Mouse (Mus musculus) embryonic facial prominence, embryonic 15.5 days (tissue): ENCODE results near the gene Gm11562. TPM values are rescaled to one million over a fixed set of nuclear protein-coding genes. Genes with fewer than 3 reads are reported as not detected.

Source experiments
- ATAC-seq: fragments of 200-750 bp; cut with Nextera tagmentation; 2 replicates; pipeline ENCODE4 v1.8.0; 2017; ENCODE audit warnings: low read depth, moderate TSS enrichment; ENCODE audit not compliant: insufficient number of reproducible peaks, low FRiP score, low TSS enrichment
- H3K27ac ChIP-seq: fragments of 300-500 bp; sonication (generic); replicated peaks from 2 replicates; pipeline ENCODE4 v1.5.1; 2015; ENCODE audit warnings: mild to moderate bottlenecking, inconsistent platforms
- H3K27me3 ChIP-seq: fragments of 300-500 bp; sonication (generic); 2 replicates; pipeline ENCODE4 v1.6.1; 2015; ENCODE audit warnings: inconsistent platforms
- H3K36me3 ChIP-seq: fragments of 300-500 bp; sonication (generic); 2 replicates; pipeline ENCODE4 v1.6.1; 2015; ENCODE audit warnings: mild to moderate bottlenecking, inconsistent platforms
- H3K4me1 ChIP-seq: fragments of 300-500 bp; sonication (generic); 2 replicates; pipeline ENCODE4 v1.6.1; 2015; ENCODE audit warnings: inconsistent platforms
- H3K4me2 ChIP-seq: fragments of 300-500 bp; sonication (generic); replicated peaks from 2 replicates; pipeline ENCODE4 v1.6.1; 2015; ENCODE audit warnings: mild to moderate bottlenecking, inconsistent platforms
- H3K4me3 ChIP-seq: fragments of 300-500 bp; sonication (generic); replicated peaks from 2 replicates; pipeline ENCODE4 v1.5.1; 2015; ENCODE audit warnings: mild to moderate bottlenecking, inconsistent platforms
- H3K9ac ChIP-seq: fragments of 300-500 bp; sonication (generic); 2 replicates; pipeline ENCODE4 v1.6.1; 2015; ENCODE audit warnings: inconsistent platforms
- H3K9me3 ChIP-seq: fragments of 300-500 bp; sonication (generic); replicated peaks from 2 replicates; pipeline ENCODE4 v1.6.1; 2016; ENCODE audit warnings: inconsistent platforms
- WGBS: fragments of 180-500 bp; shearing (Covaris S2); methylation state at CpG from one replicate; pipeline ENCODE4 v1.1.7; 2015; 5-methylcytosine and 5-hydroxymethylcytosine counted together
- polyA plus RNA-seq: library from polyadenylated mRNA; unstranded; fragments of >200 nt; fragmentation: Nextera tagmentation; extraction: Ambion mirVana; gene quantifications from 2 replicates; pipeline ENCODE4 v1.2.1, GENCODE M21; 2015

Gene Gm11562
- polyA plus RNA-seq, 1 experiment from 2014 or later = 3.9 TPM

DNA sequence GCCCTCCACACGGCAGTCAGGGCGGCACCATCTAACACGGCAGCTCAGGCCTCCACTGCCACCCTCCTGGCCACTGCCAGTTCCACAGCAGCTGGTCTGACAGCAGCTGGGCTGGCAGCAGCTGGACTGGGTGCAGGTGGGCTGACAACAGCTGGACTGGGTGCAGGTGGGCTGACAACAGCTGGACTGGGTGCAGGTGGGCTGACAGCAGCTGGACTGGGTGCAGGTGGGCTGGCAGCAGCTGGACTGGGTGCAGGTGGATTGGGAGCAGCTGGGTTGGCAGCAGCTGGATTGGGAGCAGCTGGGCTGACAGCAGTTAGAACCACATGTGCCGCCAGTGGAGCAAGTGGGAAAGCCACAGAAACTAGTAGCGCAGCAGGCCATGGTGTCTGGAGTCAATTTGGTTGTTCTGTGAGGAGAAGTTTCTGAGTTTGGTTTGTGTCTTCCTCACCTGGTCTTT lies 37.0 kb downstream of the Gm11562 start, which contains the start of gene Krtap1-4:
Krtap1-4 (minus strand) TSS at position 410 of the 460 bp plus-strand sequence.
- Histone ChIP-seq H3K9ac (no peak within 1 kb of the TSS), H3K4me2 (no peak within 1 kb of the TSS), H3K4me1 (no peaks in the 10 kb centered on the region), H3K27ac (no peak within 1 kb of the TSS), H3K9me3 (no peaks in the 10 kb centered on the region), H3K4me3 (no peak within 1 kb of the TSS), H3K36me3 (no peaks in the 10 kb centered on the region), H3K27me3 (no peaks in the 10 kb centered on the region)
- 55% methylated on average over 5 of the region's 5 CpGs for WGBS
- ATAC-seq = no peak

DNA sequence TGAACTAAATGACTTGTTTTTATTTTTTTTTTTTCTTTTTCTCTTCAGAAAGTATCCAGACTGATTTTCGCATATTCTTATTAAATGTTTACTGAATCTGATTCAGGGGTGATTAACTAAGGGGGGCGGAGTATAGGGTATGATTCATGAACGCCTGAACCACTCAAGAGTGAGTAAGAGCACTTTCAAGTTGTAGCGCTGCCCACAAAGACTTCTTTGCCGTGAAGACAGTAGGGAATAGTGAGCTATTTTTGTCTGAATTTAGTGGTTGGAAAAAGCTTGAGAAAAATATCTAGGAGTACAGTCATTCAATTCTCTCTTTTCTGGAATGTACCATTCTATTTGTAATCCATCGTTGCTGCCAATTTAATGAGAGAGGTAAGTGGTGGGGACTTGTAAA lies 38.7 kb downstream of the Gm11562 start:
- Histone ChIP-seq H3K9me3 (no peaks in the 10 kb centered on the region), H3K4me2 (no peak overlapping the region), H3K27ac (no peak overlapping the region), H3K36me3 (no peaks in the 10 kb centered on the region), H3K4me1 (no peaks in the 10 kb centered on the region), H3K4me3 (no peak overlapping the region), H3K27me3 (no peaks in the 10 kb centered on the region), H3K9ac (no peak overlapping the region)
- ATAC-seq = no peak
- WGBS = 75% methylated on average over 6 of the region's 6 CpGs

DNA sequence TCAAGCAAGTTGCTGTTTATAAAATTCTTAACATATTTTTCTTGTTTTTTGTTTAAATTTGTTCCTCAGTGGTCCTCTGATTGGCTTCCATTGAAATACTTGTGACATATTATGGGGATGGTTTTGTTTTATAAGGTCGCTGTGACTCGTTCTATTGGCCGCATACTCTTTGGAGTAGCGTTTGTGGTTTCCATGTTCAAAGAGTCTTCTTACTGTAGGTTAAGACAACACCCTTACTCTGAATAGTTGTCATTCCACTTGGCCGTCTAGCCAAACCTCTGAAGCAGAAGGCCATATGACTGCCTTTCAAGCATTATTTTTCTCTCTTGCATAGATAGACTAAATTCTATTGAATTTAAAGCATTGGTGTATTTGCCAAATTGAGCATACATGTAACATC lies 39.2 kb downstream of the Gm11562 start:
- ATAC-seq = no peak

DNA sequence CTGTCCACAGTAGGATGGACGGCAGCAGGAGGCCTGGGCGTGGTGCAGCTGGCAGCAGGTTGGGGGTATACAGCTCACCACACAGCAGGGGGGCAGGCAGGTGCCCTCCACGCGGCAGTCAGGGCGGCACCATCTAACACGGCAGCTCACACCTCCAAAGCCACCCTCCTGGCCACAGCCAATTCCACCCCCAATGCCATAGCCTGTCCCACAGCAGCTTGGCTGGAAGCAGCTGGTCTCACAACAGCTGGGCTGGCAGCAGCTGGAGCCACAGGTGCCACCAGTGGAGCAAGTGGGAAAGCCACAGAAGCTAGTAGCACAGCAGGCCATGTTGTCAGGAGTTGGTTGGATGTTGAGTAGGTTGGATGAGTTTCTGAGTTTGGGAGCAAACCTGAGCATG lies 39.6 kb downstream of the Gm11562 start, which contains the start of gene Krtap1-5:
Krtap1-5 (minus strand) TSS at position 381 of the 400 bp plus-strand sequence.
- Histone ChIP-seq H3K27me3 (no peaks in the 10 kb centered on the region), H3K36me3 (no peaks in the 10 kb centered on the region), H3K9me3 (no peaks in the 10 kb centered on the region), H3K4me3 (no peak within 1 kb of the TSS), H3K4me1 (no peaks in the 10 kb centered on the region), H3K27ac (no peak within 1 kb of the TSS), H3K4me2 (no peak within 1 kb of the TSS), H3K9ac (no peak within 1 kb of the TSS)
- no peak for ATAC-seq
- 77% methylated on average over 6 of the region's 6 CpGs for WGBS

More for the DNA sequence above, 39.2 kb downstream of the Gm11562 start:
- H3K4me2 ChIP-seq = no peak overlapping the region
- no peak overlapping the region for H3K9ac ChIP-seq
- H3K27ac ChIP-seq = no peak overlapping the region
- no peak overlapping the region for H3K4me3 ChIP-seq
- no peaks in the 10 kb centered on the region for H3K27me3 ChIP-seq
- 76% methylated on average over 5 of the region's 5 CpGs for WGBS
- H3K4me1 ChIP-seq = no peaks in the 10 kb centered on the region
- no peaks in the 10 kb centered on the region for H3K36me3 ChIP-seq
- no peaks in the 10 kb centered on the region for H3K9me3 ChIP-seq

DNA sequence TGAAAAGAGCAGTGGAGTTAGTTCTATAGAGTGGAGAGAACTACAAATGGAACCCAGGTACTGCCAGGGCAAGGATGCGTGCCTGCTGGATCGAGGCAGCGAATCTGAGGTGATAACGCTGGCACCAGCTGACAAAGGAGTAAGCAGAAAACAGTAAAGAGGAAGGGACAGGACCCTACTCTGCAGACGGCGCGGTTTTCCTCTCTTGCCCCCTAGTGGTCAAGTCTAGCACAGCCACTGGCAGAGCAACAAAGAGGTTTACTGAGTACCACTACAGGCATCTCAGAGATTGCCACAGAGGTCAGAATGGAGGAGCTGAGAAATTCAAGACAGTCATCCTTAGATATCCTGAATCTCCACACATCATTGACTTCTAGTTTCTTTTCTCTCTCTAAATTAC lies 46.1 kb downstream of the Gm11562 start:
- Histone ChIP-seq H3K4me3 (peak overlapping the region; percentile 24; the same call in 1 of the 2 replicates), H3K9me3 (no peaks in the 10 kb centered on the region), H3K4me1 (no peaks in the 10 kb centered on the region), H3K27ac (no peak overlapping the region), H3K9ac (no peak overlapping the region), H3K36me3 (no peaks in the 10 kb centered on the region), H3K4me2 (peak overlapping the region; percentile 44), H3K27me3 (no peaks in the 10 kb centered on the region)
- ATAC-seq = no peak
- WGBS = 2% methylated on average over 7 of the region's 7 CpGs

DNA sequence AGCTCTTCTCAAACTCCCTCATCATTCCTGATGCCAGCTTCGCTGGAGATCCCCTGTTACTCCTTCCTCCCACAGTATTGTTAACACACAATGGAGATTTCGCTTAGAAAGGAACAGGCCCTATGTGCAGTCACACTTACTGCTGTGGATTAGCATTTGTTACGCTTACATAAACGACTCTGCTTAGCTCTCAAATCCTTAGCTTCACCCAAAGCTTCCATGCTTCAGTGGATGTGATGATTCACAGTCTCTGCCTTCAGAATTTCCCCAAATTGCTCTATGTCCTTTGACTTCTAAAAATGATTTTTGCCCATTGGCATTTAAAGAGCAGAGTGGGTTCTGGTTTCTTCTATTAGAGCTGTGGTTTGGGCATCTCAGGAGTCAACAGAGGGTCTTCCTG lies 47.1 kb downstream of the Gm11562 start:
- Histone ChIP-seq H3K27me3 (no peaks in the 10 kb centered on the region), H3K4me1 (no peaks in the 10 kb centered on the region), H3K4me2 (no peak overlapping the region), H3K36me3 (no peaks in the 10 kb centered on the region), H3K9me3 (no peaks in the 10 kb centered on the region), H3K4me3 (no peak overlapping the region), H3K9ac (no peak overlapping the region), H3K27ac (no peak overlapping the region)
- WGBS = 56% methylated on average over 4 of the region's 4 CpGs
- no peak for ATAC-seq

Other genes with a start within 250 kb of the Gm11562 start
- 19.5 and 36.8 TPM in 2 replicates for gene Krt28, start 245.5 kb downstream of the Gm11562 start, polyA plus RNA-seq
- gene Krt10, start 231.1 kb downstream of the Gm11562 start, polyA plus RNA-seq = 506 and 568 TPM in 2 replicates
- gene Krt12, start 198.2 kb downstream of the Gm11562 start, polyA plus RNA-seq = 0.24 and 0.88 TPM in 2 replicates
- 0.55 and 0.58 TPM in 2 replicates for gene Krt20, start 182.3 kb downstream of the Gm11562 start, polyA plus RNA-seq
- gene Krt23, start 127.3 kb downstream of the Gm11562 start, polyA plus RNA-seq = 37.0 and 46.2 TPM in 2 replicates
- gene Krt39, start 99.1 kb downstream of the Gm11562 start, polyA plus RNA-seq = 0.16 and 0.35 TPM in 2 replicates
- 0.81 and 1.5 TPM in 2 replicates for gene Krt40, start 77.3 kb downstream of the Gm11562 start, polyA plus RNA-seq
- 9.5 and 12.3 TPM in 2 replicates for gene Krtap3-3, start 69.6 kb downstream of the Gm11562 start, polyA plus RNA-seq
- 2.8 and 2.9 TPM in 2 replicates for gene Krtap3-2, start 63.6 kb downstream of the Gm11562 start, polyA plus RNA-seq
- 1.2 TPM in 1 of 2 replicates, not detected in the other for gene Gm11939, start 61.0 kb downstream of the Gm11562 start, polyA plus RNA-seq
- gene Krtap3-1, start 53.8 kb downstream of the Gm11562 start, polyA plus RNA-seq = 5.7 and 13.1 TPM in 2 replicates
- gene Krtap1-5, start 39.4 kb downstream of the Gm11562 start, polyA plus RNA-seq = 3.7 and 5.9 TPM in 2 replicates
- 2.0 and 2.2 TPM in 2 replicates for gene Krtap1-4, start 36.8 kb downstream of the Gm11562 start, polyA plus RNA-seq
- gene Krtap1-3, start 29.1 kb downstream of the Gm11562 start, polyA plus RNA-seq = 1.5 and 2.0 TPM in 2 replicates
- gene Krtap9-3, start 22.3 kb downstream of the Gm11562 start, polyA plus RNA-seq = 2.8 and 5.7 TPM in 2 replicates
- 4.5 and 7.3 TPM in 2 replicates for gene Gm11938, start 17.1 kb downstream of the Gm11562 start, polyA plus RNA-seq
- gene Gm11937, start 10.2 kb downstream of the Gm11562 start, polyA plus RNA-seq = 4.7 and 7.0 TPM in 2 replicates
- gene Krtap2-4, start 5.6 kb downstream of the Gm11562 start, polyA plus RNA-seq = 2.0 and 4.2 TPM in 2 replicates
- gene Krtap4-1, start 7.8 kb upstream of the Gm11562 start, polyA plus RNA-seq = 1.7 and 2.2 TPM in 2 replicates
- 1.6 and 3.2 TPM in 2 replicates for gene Krtap4-2, start 14.6 kb upstream of the Gm11562 start, polyA plus RNA-seq
- 2.0 and 2.3 TPM in 2 replicates for gene Krtap4-7, start 23.7 kb upstream of the Gm11562 start, polyA plus RNA-seq
- gene Gm11555, start 29.8 kb upstream of the Gm11562 start, polyA plus RNA-seq = 1.2 and 1.8 TPM in 2 replicates
- gene Gm11563, start 38.5 kb upstream of the Gm11562 start, polyA plus RNA-seq = 0.77 and 1.0 TPM in 2 replicates
- 1.1 and 1.3 TPM in 2 replicates for gene Krtap4-6, start 45.5 kb upstream of the Gm11562 start, polyA plus RNA-seq
- not detected in 2 replicates for gene Gm14190, start 70.3 kb upstream of the Gm11562 start, polyA plus RNA-seq
- gene Gm14180, start 113.9 kb upstream of the Gm11562 start, polyA plus RNA-seq = not detected in 2 replicates
- gene Gm11595, start 152.5 kb upstream of the Gm11562 start, polyA plus RNA-seq = 1.0 and 1.9 TPM in 2 replicates
- 0.98 and 0.99 TPM in 2 replicates for gene Krtap4-8, start 160.3 kb upstream of the Gm11562 start, polyA plus RNA-seq
- 1.00 and 1.1 TPM in 2 replicates for gene Krtap4-9, start 164.8 kb upstream of the Gm11562 start, polyA plus RNA-seq
- 0.15 and 0.51 TPM in 2 replicates for gene Gm11596, start 173.0 kb upstream of the Gm11562 start, polyA plus RNA-seq
- gene Gm11569, start 178.5 kb upstream of the Gm11562 start, polyA plus RNA-seq = not detected in 2 replicates
- gene Gm11554, start 184.0 kb upstream of the Gm11562 start, polyA plus RNA-seq = 0.33 TPM in 1 of 2 replicates, not detected in the other
- gene Krtap4-13, start 189.5 kb upstream of the Gm11562 start, polyA plus RNA-seq = 0.45 and 0.50 TPM in 2 replicates
- gene Gm11564, start 195.2 kb upstream of the Gm11562 start, polyA plus RNA-seq = 0.53 and 0.61 TPM in 2 replicates
- gene 2300003K06Rik, start 217.6 kb upstream of the Gm11562 start, polyA plus RNA-seq = not detected in 2 replicates
- 2.0 and 3.9 TPM in 2 replicates for gene Krtap4-16, start 231.2 kb upstream of the Gm11562 start, polyA plus RNA-seq
- gene Gm11568, start 237.5 kb upstream of the Gm11562 start, polyA plus RNA-seq = 1.4 TPM in 2 replicates
- gene Gm11559, start 244.0 kb upstream of the Gm11562 start, polyA plus RNA-seq = 2.4 and 2.5 TPM in 2 replicates